Mouse (Mus musculus) layer of hippocampus, adult 2 months (tissue): ENCODE data around the gene Vangl1. TPM values are rescaled to one million over a fixed set of nuclear protein-coding genes. Genes with fewer than 3 reads are reported as not detected.
A peak's percentile ranks its signal among the peaks of the same experiment; 100 is the strongest.

ENCODE experiments used
- DNase-seq, 2 experiments: peaks; one replicate each; pipeline ENCODE4 v3.0.0; 2022; ENCODE audit warnings: low spot score in 2 of 2
- H3K27ac ChIP-seq: fragments of 200-600 bp; 2 replicates; pipeline ENCODE4 v1.8.1; 2022
- H3K4me3 ChIP-seq: fragments of 200-600 bp; 2 replicates; pipeline ENCODE4 v1.8.1; 2022; ENCODE audit warnings: mild to moderate bottlenecking
- CTCF ChIP-seq: fragments of 200-600 bp; conservative IDR thresholded peaks from 2 replicates; pipeline ENCODE4 v1.8.1; 2022; ENCODE audit warnings: antibody characterized with exemption, mild to moderate bottlenecking, moderate library complexity
- long read RNA-seq, 2 experiments: library from polyadenylated mRNA; stranded (forward); transcript quantifications; one replicate each; pipeline ENCODE4 v2.0.0; 2021; ENCODE audit warnings: borderline mapping rate in 2 of 2
- total RNA-seq, 2 experiments: library from RNA; stranded (reverse); gene quantifications; 2 replicates each; pipeline ENCODE4 v1.2.3; 2021

Gene Vangl1
- 1 to 10 TPM; 4.2 to 5.8 TPM for total RNA-seq
- long read RNA-seq, experiment 1, full-length matches to known transcripts: 2 of 5 reads
- long read RNA-seq, experiment 1, partial matches to known transcripts: 0 of 5 reads
- long read RNA-seq, experiment 1, other reads (novel, unspliced or antisense): 3 of 5 reads
- long read RNA-seq, experiment 2, full-length matches to known transcripts: 1 of 4 reads
- long read RNA-seq, experiment 2, partial matches to known transcripts: 0 of 4 reads
- long read RNA-seq, experiment 2, other reads (novel, unspliced or antisense): 3 of 4 reads

- peak in 1 of 2 experiments; percentile 42 for DNase-seq
- TF ChIP-seq CTCF: no peak
- H3K4me3 ChIP-seq: peak within 1 kb of the TSS; percentile 78
- H3K27ac ChIP-seq: peak within 1 kb of the TSS; percentile 72
These were observed at the start of gene Vangl1 for GRCm38 (mm10) chr3:102203781-102204721. Gene Vangl1 (minus strand): TSS chr3:102204693.

GRCm38 (mm10) chr3:102253554-102253953 lies 49.1 kb upstream of the Vangl1 start:
- no peak for TF ChIP-seq CTCF
- H3K27ac ChIP-seq: no peak overlapping the region
- DNase-seq: no peak
- no peak overlapping the region for H3K4me3 ChIP-seq

GRCm38 (mm10) chr3:102252927-102253326 lies 48.4 kb upstream of the Vangl1 start:
- Histone ChIP-seq H3K27ac (no peak overlapping the region), H3K4me3 (no peak overlapping the region)
- DNase-seq: no peak
- no peak for TF ChIP-seq CTCF

- no peak for TF ChIP-seq CTCF
- no peak overlapping the region for H3K27ac ChIP-seq
- DNase-seq: no peak
These were observed 46.4 kb upstream of the Vangl1 start for GRCm38 (mm10) chr3:102250873-102251272.

DNA sequence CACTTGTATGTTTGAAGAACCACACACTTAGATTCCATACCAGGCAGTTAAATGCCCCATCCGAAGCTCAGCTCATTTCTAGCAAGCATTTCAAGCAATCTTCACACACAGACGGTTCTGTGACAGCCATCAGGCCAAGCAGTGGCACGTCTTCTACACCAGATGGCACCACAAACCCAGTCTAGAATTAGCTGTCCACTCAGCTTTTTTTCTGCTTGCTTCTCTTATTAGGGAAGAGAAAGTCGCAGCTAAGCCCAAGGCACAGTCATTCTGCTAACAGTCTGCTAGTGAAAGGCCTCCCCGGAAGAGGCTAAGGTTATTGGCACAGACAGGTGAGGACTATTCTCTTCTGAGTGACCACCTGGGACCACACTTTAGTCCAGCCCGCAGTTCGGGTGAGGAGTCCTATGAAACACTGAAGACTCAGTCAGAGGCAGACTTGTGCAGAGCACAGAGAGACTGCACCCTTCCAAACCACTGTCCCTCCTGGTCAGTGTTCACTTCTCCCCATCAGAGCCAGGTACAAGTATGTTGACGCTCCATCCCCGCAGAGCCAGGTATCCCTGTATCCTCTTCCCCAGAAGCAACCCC lies 45.0 kb upstream of the Vangl1 start:
- Histone ChIP-seq H3K27ac (no peak overlapping the region), H3K4me3 (no peak overlapping the region)
- peak; percentile 98 for TF ChIP-seq CTCF
- DNase-seq: peak; percentile 50 to 75

More at GRCm38 (mm10) chr3:102250873-102251272, 46.4 kb upstream of the Vangl1 start:
- no peak overlapping the region for H3K4me3 ChIP-seq

DNA sequence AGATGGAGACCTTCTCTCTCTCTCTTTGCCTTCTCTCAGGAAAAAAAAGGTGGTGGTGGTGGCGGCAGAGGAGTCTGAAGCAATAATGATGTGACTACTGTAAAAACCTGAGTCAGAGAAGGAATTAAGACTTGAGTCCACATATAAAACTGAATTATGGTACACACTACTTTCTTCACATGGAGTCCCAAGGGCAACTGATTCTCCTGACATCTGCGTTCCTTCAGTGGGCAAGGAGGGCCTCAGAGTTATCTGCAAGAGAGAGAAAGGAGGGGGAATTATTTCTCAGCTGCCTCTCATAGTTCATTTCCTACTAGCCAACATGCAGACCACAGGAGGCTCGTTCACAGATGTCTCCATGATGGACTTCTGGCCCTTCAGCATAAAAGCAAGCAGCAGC lies 40.1 kb upstream of the Vangl1 start:
- no peak for DNase-seq
- Histone ChIP-seq H3K27ac (no peak overlapping the region), H3K4me3 (no peak overlapping the region)
- no peak for TF ChIP-seq CTCF

GRCm38 (mm10) chr3:102242854-102243253 lies 38.4 kb upstream of the Vangl1 start:
- Histone ChIP-seq H3K4me3 (no peak overlapping the region), H3K27ac (no peak overlapping the region)
- TF ChIP-seq CTCF: peak; percentile 83
- peak; percentile 44 to 49 for DNase-seq

DNA sequence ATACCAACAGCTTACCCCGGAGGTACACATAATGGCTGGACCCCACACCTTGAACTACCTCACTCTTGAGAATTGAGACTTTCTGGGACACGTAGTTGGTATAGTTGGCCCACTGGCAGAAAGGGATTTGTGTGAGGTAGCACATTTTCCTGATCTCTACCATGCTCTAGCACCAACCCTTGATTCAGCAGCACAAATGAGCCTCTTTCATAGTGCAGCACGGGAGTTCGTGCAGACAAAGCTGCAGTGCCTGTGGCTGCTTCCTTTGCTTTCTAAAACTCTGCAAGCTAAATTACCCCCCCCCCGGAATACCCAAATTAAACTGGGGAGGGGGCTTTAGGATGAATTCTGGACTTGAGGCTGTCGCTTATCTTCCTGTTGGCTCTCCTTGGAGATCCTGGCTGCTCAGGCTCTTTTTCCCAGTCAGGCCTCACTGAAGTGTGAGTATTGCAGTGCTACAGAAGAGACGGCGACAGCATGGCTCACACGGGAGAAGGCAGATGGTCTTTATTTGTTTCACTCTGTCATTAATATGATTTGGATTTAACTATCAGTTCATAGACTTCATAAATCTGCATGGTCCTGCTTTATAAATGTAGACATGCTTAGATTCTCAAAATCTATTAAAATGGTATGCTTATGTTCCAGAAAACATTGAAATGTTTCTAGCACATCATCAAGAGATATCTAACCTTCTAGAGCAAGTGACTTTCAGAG lies 27.1 kb upstream of the Vangl1 start:
- no peak for DNase-seq
- Histone ChIP-seq H3K4me3 (no peak overlapping the region), H3K27ac (peak overlapping the region; percentile 51; the same call in 1 of the 2 replicates)
- TF ChIP-seq CTCF: no peak

- TF ChIP-seq CTCF: no peak
- H3K27ac ChIP-seq: no peak overlapping the region
- no peak for DNase-seq
- no peak overlapping the region for H3K4me3 ChIP-seq
These were observed 18.3 kb upstream of the Vangl1 start for GRCm38 (mm10) chr3:102222756-102223155.

DNA sequence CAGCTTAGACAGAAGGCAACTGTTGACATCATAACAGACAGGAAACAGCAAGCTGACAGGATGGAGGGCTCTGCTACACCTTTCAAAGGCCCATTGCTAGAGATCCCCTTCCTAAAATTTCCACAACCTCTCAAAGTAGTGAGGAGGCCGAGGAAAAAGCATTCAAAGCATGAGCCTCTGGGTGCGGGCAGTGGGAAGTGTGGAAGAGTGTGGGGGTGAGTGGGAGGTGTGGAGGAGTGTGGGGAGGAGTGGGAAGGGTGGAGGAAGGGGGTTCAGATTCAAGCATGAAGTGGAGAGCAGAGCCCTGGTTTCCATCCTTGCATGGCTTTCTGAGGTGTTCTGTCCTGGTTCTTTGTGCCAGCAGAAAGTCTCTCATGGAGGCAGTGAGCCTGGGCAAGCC lies 13.8 kb upstream of the Vangl1 start:
- H3K4me3 ChIP-seq: no peak overlapping the region
- H3K27ac ChIP-seq: no peak overlapping the region
- no peak for TF ChIP-seq CTCF
- DNase-seq: no peak

- Histone ChIP-seq H3K27ac (no peak overlapping the region), H3K4me3 (no peak overlapping the region)
- DNase-seq: no peak
- no peak for TF ChIP-seq CTCF
These were observed 10.2 kb upstream of the Vangl1 start for GRCm38 (mm10) chr3:102214736-102215135.

- Histone ChIP-seq H3K4me3 (no peak overlapping the region), H3K27ac (no peak overlapping the region)
- DNase-seq: no peak
- no peak for TF ChIP-seq CTCF
These were observed 9.8 kb upstream of the Vangl1 start for GRCm38 (mm10) chr3:102214299-102214698.

- TF ChIP-seq CTCF: no peak
- H3K4me3 ChIP-seq: no peak overlapping the region
- H3K27ac ChIP-seq: no peak overlapping the region
- DNase-seq: no peak
These were observed 8.4 kb upstream of the Vangl1 start for GRCm38 (mm10) chr3:102212896-102213295.
